Comparison of ENCODE assay signal across 34 mouse cellular contexts in genomic region chr7:70483536-70483935, GRCm38 (mm10).
"Had no signal": no experiment of that assay in that cellular context is flagged by ENCODE, and none has a peak within 500 bp of the region (broad histone marks: within the 10 kb centered on the region; RNA-seq: fewer than 3 reads in every experiment).

No protein-coding gene starts in this region.

- H3K27me3 ChIP-seq: hindbrain, embryonic 12.5 days; hindbrain, embryonic 13.5 days; hindbrain, embryonic 15.5 days; intestine, embryonic 15.5 days; kidney, embryonic 15.5 days had no signal

- ATAC-seq: hindbrain, embryonic 16.5 days; hindbrain, postnatal 0 days; inflammation-experienced regulatory T-cells, adult 6 months; intestine, embryonic 15.5 days; intestine, embryonic 16.5 days; intestine, postnatal 0 days had no signal

- DNase-seq: heart, postnatal 10 days; heart, postnatal 14 days; heart, postnatal 36 days; heart, postnatal 4 days; kidney, adult 11 months; kidney, adult 18-20 months; kidney, adult 2 months; kidney, adult 8-10 months; kidney, adult 9 months; kidney, postnatal 10 days; kidney, postnatal 14 days; kidney, postnatal 25 days; kidney, postnatal 36 days; kidney, postnatal 4 days; layer of hippocampus, adult 9-11 months; layer of hippocampus, postnatal 36 days had no signal

- H3K9me3 ChIP-seq: heart, embryonic 10.5 days; heart, embryonic 12.5 days; heart, embryonic 13.5 days; heart, embryonic 15.5 days; hindbrain, embryonic 10.5 days; hindbrain, embryonic 12.5 days; hindbrain, embryonic 13.5 days; hindbrain, embryonic 15.5 days; intestine, embryonic 15.5 days; kidney, embryonic 15.5 days had no signal

- H3K36me3 ChIP-seq: heart, embryonic 10.5 days; heart, embryonic 12.5 days; heart, embryonic 13.5 days; heart, embryonic 15.5 days; hindbrain, embryonic 10.5 days; hindbrain, embryonic 12.5 days; hindbrain, embryonic 13.5 days; hindbrain, embryonic 15.5 days; intestine, embryonic 15.5 days; kidney, embryonic 15.5 days had no signal

- H3K4me2 ChIP-seq: heart, embryonic 12.5 days; heart, embryonic 13.5 days; heart, embryonic 15.5 days; hindbrain, embryonic 12.5 days; hindbrain, embryonic 13.5 days; hindbrain, embryonic 14.5 days; hindbrain, embryonic 15.5 days; intestine, embryonic 15.5 days; kidney, embryonic 15.5 days had no signal

- H3K4me1 ChIP-seq: hindbrain, embryonic 10.5 days; hindbrain, embryonic 12.5 days; hindbrain, embryonic 13.5 days; hindbrain, embryonic 15.5 days; intestine, embryonic 15.5 days; kidney, embryonic 15.5 days had no signal

- H3K9ac ChIP-seq: heart, embryonic 12.5 days; heart, embryonic 13.5 days; heart, embryonic 15.5 days; hindbrain, embryonic 12.5 days; hindbrain, embryonic 13.5 days; hindbrain, embryonic 14.5 days; hindbrain, embryonic 15.5 days; intestine, embryonic 15.5 days; kidney, embryonic 15.5 days had no signal

- H3K4me3 ChIP-seq: heart, embryonic 10.5 days; heart, embryonic 12.5 days; heart, embryonic 13.5 days; heart, embryonic 15.5 days; hindbrain, embryonic 10.5 days; hindbrain, embryonic 12.5 days; hindbrain, embryonic 13.5 days; hindbrain, embryonic 15.5 days; intestine, embryonic 15.5 days; kidney, embryonic 15.5 days; layer of hippocampus, adult 2 months had no signal

- H3K27ac ChIP-seq: heart, embryonic 10.5 days; heart, embryonic 13.5 days; heart, embryonic 15.5 days; hindbrain, embryonic 10.5 days; hindbrain, embryonic 12.5 days; hindbrain, embryonic 13.5 days; hindbrain, embryonic 14.5 days; hindbrain, embryonic 15.5 days; hindbrain, postnatal 0 days; intestine, embryonic 15.5 days; kidney, embryonic 15.5 days; kidney, postnatal 0 days; layer of hippocampus, adult 2 months had no signal
